Mouse (Mus musculus) hematopoietic multipotent progenitor cell, adult 10-12 weeks (in vitro differentiated cells): ENCODE data around the gene Wdr5. TPM values are rescaled to one million over a fixed set of nuclear protein-coding genes. Genes with fewer than 3 reads are reported as not detected.

Source experiments
- polyA plus RNA-seq: library from polyadenylated mRNA; stranded (reverse); fragments of >175 nt; gene quantifications from 2 replicates; pipeline ENCODE4 v1.2.3, GENCODE M21; 2012; ENCODE audit warnings: low replicate concordance

Gene Wdr5
- polyA plus RNA-seq = 31.1 and 49.3 TPM in 2 replicates

DNA sequence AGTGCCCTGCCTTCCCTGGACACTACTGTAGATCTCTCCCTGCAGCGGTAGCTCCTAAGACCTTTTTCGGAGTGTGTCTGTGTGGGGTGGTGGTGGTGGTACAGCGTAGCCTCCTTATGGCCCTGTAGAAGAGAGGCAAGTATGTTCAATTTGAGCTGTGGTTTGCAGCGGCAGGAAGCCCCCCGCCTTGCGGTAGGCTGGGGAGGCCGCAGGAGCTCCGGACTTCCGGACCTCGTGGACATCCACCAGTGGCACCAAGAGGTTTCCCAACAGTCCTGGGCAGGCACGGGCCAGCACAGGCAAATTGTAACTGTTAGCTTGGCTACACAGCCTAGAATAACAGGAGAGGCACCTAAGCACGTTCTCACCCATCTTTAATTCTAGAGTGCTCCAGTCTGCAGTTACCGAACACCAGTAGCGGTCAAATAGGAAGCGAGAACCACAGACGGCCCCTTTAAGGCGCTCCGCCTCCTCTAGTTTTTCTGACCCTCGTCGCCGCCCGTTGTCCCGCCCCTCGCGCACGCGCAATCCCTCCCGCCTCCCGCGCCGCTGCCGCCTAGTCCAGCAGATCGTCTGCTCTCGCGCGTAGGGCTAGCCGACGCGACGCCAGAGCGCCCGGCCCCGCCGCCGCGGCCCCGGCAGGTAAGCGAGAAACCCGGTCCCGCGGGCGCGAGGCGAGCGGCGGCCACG, at the start of gene Wdr5:
Gene Wdr5 (plus strand): TSS at position 519 of the 690 bp plus-strand sequence.

DNA sequence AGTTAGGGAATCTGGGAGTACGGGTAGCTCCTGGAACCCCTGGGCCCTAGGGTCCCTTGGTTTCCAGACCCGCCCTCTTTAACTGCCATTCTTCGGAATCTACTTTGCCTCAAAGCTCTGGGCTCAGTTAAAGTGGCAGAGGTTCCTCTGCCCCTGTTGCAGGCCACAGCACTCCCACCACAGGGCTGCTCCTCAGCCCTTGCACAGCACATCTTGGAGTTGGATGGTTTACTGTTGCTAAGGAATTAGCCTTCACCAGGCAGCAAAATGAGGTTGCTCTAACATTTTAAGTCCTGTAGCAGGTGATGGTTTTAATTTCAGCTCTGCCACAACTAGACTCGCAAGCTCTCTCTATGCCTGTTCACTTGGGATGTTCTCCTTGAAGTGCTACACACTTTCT, 7.4 kb upstream of the Wdr5 start, which contains the start of gene Brd3:
Gene Brd3 (minus strand): TSS at position 101 of the 400 bp plus-strand sequence.

Other genes starting within 250 kb of the Wdr5 start
- 63.7 and 86.0 TPM in 2 replicates for gene Vav2, start 88.1 kb upstream of the Wdr5 start, polyA plus RNA-seq
- 0.31 and 1.4 TPM in 2 replicates for gene Brd3os, start 72.8 kb upstream of the Wdr5 start, polyA plus RNA-seq
- 73.3 and 74.6 TPM in 2 replicates for gene Brd3, start 7.5 kb upstream of the Wdr5 start, polyA plus RNA-seq
- gene Rxra, start 161.3 kb downstream of the Wdr5 start, polyA plus RNA-seq = 64.7 and 67.7 TPM in 2 replicates